Mouse (Mus musculus): Measurements from ENCODE around the gene Fam189a1.

DNA sequence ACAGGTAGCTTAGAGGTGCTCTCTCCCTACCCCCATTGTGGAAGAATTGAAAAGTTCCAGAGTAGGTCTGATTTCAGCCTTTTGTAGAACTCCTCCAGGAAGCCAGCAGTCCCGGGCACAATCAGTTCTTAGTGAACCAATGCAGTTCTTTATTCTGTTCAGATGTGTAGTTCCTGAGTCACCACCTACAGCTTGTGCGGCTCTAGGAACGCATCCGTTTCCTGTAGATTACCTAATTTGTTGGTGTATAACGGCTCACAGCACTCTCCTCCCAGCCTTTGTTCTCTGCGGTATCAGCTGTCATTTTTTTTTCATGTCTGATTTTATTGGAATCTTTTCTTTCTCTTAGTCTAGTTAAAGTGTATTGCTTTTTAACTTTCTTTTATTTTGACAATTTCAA is 70.4 kb downstream of the Fam189a1 start:
- TF ChIP-seq POLR2A (IDR thresholded peaks at IDR 0.05; ENCODE audit: borderline replicate concordance, insufficient read depth, low read length), result no peak
- no peak for TF ChIP-seq CTCF (IDR thresholded peaks at IDR 0.05; ENCODE audit: borderline replicate concordance, insufficient read depth, low read depth, low read length)
